Mouse (Mus musculus): Measurements from ENCODE around the gene Tbkbp1.

DNA sequence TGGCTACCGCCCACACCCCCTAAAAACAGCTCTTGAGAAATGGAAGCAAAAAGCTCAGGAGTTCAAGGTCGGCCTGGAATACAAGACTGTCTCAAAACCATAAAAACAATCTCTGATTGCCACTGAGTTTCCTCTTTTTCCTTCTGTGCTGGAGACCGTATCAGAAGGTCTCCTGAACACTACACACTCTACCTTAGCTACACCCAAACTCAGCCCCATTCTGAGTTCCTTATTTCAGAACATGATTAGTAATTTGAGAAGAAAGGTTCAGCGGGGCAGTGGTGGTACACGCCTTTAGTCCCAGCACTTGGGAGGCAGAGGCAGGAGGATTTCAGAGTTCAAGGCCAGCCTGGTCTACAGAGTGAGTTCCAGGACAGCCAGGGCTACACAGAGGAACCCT is 29.8 kb upstream of the Tbkbp1 start:
- TF ChIP-seq CTCF (IDR thresholded peaks at IDR 0.05; ENCODE audit: low read depth, low read length) = no peak
- no peak for TF ChIP-seq GATA1 (IDR thresholded peaks at IDR 0.05; ENCODE audit: borderline replicate concordance, low read length)
- no peak for TF ChIP-seq GATA2 (IDR thresholded peaks at IDR 0.05; ENCODE audit: borderline replicate concordance, low read depth, low read length)

Data from G1E (cell line).